Mouse (Mus musculus) cerebellum, adult 2 months (tissue): ENCODE data around the gene Tnfsf11.

Experiments used
- CTCF ChIP-seq: fragments of 200-500 bp; IDR thresholded peaks from 2 replicates; pipeline ENCODE4 v1.5.1; 2011; ENCODE audit warnings: low read depth, mild to moderate bottlenecking, control low read depth, low read length, moderate library complexity, borderline replicate concordance; ENCODE audit not compliant: insufficient read depth
- POLR2A ChIP-seq: fragments of 200-500 bp; IDR thresholded peaks from 2 replicates; pipeline ENCODE4 v1.6.1; 2011; ENCODE audit warnings: low read length, control low read depth, borderline replicate concordance; ENCODE audit not compliant: insufficient read depth

DNA sequence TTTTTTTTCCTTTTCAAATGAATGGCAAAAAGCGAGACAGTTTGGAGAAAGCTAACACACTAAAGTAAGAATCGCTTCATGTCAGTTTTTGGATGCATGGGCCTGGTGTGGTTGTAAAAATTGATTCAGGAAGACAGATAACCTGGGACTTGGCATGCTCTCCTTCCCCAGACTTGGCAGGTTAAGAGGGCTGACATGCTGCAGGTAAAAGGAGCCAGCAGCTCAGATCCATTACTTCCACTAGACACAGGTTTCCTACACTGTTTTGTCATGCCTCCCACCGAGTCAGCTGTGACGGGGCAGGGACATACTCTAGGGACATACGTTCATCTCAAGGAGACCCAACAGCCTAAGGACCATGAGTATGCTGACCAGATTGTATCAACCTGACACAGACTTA, 33.0 kb downstream of the Tnfsf11 start:
- TF ChIP-seq CTCF (no peak), POLR2A (no peak)
